Mouse (Mus musculus): ENCODE data around the gene Atf3.

The Atf3 gene

DNA sequence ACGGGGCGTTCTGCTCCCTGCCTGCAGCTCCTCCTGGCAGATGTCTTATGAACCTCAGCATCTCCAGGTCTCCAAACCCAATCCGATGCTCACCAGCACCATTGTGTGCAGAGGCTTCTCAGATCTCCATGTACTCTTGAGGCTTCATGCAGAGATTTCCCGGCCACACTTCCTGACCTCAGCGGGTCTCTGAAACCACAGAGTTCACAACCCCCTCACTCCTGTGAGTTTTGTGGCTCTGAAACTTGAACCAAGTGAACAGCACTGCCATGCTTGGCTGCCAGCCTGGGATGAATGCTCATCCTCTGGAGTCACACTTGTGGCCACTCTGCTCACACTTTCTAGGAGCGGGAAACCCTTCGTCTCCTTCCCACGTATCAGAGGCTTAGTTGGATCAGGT is 76.9 kb downstream of the Atf3 start:
- DNase-seq = no peak

DNA sequence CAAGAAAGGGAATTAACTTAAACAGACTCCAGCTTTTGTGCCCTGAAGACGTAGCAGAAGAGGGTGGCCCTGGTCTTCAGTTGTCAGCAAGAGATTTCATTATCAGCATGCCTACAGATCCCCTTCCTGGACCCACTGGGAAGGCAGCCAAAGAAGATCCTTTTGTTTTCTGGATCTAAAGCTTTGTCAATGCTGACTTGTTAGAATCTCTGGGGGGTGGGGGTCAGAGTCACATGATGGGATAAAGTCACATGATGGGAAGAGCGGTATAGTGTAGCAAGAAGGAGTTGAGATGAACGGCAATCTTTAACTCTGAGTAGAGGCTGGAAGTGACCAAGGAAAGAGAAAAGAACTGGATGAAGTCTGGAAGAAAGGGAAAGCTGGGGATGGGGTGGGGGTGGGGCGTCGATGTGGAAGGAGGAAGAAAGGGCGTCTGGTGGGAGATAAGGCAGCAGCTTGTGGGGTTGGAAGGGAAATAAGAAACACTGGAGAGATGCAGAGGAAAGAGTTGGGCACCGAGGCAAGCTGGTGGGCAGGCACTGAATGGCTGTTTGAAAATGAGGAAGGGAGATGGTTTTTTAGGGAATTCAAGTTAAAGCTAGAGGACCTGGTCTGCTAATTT is 78.9 kb downstream of the Atf3 start:
- no peak for DNase-seq

GRCm38 (mm10) chr1:191138436-191138835 is 79.4 kb downstream of the Atf3 start:
- no peak for DNase-seq

DNA sequence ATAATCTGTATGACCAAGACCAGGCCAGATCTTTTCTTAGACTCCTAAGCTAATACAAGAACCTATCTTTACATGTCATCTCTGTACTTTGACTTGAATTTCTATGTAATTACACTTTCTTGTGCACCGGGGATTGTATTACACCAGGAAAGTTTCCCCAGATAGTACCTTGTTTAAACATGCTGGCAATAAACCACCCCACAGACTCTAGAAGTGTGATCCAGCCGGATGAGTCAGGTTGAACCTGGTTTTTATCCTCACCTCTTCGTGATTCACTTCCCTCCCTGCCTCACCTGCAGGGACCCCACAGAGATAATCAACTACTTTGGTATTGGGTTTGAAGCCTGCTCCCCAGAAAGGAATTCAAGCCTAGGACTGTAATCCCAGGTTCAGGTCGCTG is 82.4 kb downstream of the Atf3 start:
- no peak for DNase-seq

DNA sequence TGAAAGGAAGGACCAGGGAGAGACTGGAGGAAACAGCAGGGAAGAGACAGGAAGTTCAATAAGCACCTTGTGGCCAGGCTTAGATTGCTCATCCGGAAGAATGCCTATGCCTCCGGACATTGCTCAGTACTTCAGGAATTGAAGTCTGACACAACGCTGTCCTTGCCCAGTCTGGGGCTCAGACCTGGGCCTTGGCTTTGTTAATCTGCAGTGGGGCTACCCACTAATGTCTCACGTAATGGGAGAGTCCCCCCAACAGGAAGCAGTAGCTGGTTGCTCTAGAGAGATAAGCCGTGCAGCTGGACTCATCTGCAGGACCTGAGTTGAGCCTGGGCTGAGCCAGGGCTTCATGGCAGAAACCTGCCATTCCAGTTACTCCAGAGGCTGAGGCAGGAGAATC is 84.9 kb downstream of the Atf3 start:
- DNase-seq = no peak

DNA sequence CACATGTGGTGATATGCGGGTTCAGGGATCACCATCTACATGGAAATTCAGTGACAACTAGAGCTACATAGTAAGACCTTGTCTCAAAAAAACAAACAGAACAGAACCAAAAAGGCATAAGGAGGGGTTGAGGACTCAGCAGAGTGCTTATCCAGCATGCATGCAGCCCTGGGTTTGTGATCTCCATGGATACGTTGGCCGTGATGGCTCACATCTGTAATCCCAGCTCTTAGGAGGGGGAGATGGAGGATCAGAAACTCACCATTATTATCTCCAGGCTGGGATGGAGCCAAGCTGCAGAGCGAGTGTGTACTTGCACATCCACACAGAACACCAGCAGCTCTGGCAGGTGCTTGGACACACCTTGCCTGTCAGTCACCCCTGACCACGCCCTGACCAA is 85.6 kb downstream of the Atf3 start:
- DNase-seq = no peak

DNA sequence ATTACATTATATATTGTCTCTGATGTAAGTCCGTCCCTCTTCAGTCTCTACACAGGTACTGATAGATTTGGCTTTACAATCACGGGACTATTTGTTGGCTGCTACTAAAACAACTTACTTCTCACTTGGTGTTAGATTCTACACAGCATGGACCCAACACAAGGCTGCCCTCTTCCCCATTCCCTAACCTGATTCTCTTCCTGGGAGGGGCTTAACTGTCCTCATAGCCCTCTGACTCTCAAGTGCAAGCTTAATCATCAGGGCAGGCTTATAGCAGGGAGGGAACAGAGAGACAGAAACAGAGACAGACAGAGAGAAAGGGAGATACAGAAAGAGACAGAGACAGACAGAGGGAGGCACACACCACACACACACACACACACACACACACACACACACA is 86.1 kb downstream of the Atf3 start:
- no peak for DNase-seq

GRCm38 (mm10) chr1:191125811-191126638 is 91.8 kb downstream of the Atf3 start:
- DNase-seq = peak; percentile 75

GRCm38 (mm10) chr1:191124288-191124687 is 93.6 kb downstream of the Atf3 start:
- no peak for DNase-seq

DNA sequence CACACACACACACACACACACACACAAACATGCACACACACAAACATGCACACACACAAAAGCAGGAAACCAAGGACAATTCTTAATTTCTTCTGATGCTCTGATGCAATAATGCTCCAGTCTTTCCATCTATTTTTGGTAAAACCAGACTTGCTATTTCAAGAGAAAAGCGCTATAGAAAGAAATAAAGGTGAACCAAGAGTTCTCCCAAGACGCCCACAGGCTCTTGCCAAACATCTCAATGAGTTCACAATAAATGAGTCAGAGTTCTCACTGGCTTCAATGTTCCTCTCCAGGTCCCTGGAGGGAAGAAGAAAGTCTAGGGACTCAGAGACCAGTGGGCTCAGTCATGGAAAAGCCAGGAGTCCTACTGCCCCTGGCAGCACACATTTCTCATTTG is 94.1 kb downstream of the Atf3 start:
- peak; percentile 67 for DNase-seq

DNA sequence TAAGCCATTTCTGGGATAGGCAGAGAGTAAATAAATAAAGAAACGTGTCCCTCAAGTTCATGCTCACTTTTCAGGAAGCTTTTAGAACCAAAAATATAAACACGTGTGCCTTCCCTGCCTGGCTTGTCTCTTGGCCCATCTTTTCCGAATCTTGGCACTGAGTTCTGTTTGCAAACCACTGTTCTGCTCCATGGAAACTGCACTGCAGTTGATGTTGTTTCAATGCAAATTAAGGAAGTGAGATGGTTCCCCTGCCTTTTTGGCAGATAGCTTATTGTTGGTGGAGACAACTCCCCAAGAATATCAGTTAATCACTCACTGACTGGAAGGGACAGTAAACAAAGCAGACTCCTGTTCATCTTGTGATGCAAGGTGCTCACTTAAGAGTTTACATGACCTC is 95.1 kb downstream of the Atf3 start:
- peak; percentile 68 for DNase-seq
